Mouse (Mus musculus): ENCODE measurements around the gene Akr1c6.
A peak's percentile ranks its signal among the peaks of the same experiment; 100 is the strongest.
"Not testable (repeated sequence)": the region's sequence is repeated elsewhere in the genome, so short reads cannot be mapped to it uniquely, and the experiment has no call there.

Gene Akr1c6

DNA sequence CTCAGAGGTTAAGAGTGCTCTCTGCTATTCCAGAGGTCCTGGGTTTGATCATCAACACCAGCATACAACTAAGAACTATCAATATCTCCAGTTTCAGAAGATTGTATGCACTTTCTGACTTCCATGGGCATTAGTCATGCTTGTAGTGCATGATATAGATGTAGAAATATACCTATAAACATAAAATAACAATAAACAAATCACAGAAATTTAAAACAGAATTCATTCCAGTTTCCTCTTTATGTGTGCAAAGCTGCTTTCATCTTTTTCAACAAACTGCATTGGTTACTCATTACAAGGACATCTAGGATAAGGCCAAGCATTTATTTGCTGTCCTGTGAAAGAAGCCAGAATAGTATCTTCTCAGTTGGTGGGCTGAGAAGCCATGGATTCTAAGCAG, at the start of gene Akr1c6:
Gene Akr1c6 (plus strand): TSS at position 301 of the 400 bp plus-strand sequence.
- no peak for DNase-seq

DNA sequence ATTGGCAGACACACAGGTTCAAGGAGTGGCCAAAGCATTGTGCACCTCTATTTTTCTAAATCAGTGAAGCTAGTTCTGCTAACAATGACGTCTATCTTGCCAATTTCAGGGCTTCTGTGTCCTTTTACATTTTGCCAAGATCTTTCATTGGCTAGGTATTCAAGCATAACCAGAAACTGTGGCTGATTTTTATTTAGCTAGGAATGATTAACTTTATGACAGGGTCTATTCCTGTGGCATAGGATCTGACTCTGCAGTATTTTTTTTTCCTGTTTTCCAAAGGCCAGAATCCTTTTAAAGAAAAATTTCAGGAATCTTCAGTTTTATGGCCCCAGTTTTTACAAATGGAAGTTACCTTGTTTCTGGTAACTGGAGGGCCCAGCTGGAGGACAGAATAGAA, 49.2 kb upstream of the Akr1c6 start:
- no peak for DNase-seq

DNA sequence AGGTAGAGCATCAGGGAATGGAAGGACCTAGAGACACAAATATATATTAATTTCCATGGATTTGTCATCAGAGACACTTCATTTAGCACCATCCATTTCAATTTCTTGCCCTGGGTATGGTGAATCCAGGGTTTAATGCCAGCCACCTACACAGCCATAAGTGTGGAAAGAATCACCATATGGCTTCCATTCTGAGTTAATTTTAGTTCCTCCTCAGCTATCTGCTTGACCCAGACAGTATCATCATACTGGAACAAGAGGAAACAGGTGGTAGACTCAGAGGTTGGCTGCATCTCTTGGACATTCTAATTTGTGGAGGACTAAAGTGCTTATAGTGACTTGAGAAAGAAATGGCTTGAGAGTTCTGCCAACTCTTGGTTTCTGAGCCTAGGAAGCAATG, 48.6 kb upstream of the Akr1c6 start:
- DNase-seq, result no peak

DNA sequence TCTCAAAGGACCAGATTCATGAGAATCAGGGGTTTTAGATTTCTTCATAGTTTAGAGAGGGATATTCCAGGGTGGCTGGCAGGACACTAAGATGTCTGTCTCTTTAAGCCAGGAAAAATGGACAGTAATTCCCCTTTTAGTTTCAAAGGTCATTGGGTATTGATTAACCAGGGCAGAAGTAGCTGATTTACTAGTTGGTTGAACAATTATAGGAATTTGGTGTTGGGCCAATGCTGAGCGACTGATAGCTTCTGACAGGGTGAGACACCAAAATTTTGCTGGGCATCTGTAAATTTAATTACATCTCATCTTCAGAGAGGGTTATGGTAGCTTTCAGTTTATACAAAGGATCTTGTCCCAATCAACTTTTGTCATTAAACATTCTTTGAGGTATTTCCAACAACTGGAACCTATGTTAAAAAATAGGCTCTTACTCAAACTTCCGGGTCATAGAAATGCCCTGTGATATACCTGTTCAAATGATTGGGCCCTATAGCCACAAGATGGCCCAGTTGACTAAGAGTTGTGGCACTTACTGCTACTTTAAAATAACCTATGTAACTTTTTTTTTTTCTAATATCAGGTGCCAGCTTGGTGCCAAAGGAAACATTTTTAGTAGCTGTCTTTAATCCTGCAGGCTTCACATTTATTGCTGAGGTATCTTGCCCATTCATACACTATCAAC, 45.2 kb upstream of the Akr1c6 start:
- peak in 1 of 2 experiments; percentile 5 for DNase-seq

DNA sequence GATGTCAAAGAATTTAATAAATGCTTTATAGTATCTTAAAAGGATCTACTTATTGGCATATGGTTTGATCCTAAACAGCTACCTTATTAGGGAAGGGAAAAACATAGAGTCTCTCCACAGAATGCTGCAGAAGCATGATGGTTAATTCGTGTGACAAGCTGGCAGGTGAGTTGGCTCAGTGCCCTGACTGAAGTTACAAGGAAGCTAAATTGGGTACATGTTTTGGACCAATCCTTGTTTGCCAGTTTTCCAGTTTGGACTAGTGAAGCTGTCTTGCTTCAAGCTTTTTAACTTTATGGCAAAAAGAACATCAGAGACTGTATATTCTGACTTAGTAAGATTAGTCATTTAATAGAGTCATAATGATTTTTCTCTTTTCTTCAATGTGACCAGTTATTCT, 33.7 kb upstream of the Akr1c6 start:
- DNase-seq, result not testable (repeated sequence)

DNA sequence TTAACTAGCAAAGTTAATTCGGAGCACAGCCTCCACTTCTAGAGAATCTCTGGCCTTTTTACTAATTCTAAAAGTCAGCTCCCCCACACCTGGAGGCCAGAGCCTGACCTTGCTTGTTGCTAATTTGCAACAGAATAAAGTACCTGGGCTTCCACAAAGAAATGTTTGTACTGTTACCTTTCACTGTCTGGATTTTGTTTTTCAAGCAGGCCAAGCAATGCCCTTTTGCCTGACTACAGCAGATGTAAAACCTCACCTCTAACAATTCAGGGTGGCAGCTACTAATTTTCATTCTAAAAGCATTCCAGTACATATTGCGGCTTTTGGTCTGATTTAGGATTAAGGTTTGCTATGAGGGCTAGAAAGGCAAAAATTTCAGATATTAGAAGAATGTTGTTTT, 33.3 kb upstream of the Akr1c6 start:
- DNase-seq, result no peak

DNA sequence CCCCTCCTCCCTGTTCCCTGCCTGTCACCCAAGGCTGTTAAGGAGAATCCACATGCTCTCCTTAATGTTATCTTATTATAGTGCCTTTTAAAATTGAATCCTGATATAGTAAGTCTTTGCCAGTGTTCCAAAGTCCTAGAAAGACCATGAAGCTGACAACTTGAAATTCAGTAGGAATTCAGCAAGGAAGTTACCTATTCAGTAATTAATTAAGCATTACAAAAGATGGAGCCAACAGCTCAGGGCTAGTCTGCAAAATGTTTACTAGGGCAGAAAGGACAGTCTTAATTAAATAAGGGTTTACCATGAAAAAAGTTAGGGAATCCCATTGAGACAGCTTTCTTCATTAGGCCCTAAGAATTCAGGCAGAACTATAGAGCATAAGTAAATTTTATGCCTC, 31.9 kb upstream of the Akr1c6 start:
- DNase-seq, result no peak

DNA sequence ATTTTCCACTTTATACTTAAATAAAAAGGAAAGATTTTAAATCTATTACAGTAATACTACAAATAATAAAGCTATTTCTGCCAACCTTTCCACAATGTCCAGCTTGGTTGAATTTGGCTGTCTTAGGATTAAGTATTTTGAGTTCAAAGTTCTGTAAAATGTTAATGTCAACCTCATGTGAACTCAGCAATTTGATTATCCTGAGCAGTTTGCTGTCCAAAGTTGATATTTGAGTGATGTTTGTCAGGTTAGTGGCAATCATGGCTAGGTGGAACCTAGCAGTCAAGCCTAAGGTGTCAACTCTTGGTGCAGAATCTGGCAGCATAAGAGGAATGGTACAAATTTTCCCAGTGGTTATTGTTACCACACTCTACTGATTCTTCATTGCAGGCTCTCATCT, 29.4 kb upstream of the Akr1c6 start:
- no peak for DNase-seq

DNA sequence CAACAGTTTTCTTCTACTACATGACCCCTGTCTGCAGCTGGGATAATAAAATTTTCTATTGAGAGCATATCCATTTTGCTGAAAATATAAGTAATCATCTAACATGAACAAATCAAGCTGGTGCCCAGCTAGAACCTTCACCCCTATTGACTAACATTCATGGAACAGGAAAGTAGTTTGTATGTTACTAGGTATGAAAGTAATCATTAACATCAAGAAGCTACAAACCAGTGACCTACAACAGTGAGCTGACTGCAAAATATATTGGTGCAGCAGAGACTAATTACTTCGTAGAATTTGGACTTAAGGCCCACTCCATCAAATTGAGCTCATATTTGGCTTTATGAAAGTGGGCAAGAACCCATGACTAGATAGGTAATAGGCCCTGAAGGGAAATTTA, 27.3 kb upstream of the Akr1c6 start:
- DNase-seq, result no peak

DNA sequence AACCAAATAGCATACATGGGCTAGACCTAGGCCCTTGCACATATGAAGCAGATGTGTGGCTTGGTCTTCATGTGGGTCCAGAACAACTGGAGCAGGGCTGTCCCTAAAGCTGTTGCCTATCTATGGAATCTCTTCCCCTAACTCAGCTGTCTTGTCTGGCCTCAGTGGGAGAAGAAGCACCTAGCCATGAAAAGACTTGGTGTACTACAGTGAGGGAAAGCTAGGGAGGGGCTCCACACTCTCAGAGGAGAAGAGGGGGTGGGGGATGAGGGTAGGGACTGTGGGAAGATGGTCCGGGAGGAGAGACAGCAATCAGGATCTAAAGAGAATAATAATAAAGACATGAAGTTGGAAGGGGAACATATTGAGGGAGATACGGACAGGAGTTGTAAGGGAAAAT, 5.5 kb upstream of the Akr1c6 start:
- DNase-seq, result no peak

DNA sequence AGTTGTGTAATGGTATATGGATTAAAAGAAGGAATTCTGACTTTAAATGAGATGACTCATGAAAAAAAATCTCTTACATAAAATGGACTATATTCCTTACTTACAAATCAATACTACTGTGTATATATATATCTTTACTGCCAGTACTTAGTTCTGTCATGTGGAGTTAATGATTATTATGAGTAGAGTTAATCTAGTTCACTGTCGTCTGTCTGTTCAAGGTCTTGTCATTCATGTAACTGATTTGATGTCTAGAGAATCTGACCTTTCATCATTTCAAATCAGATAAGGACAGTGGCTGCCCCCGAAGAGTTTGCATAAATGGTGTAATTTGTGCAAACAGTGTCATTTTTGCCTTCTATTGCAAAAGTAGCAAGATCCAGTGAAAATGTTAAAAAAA, 5.1 kb upstream of the Akr1c6 start:
- DNase-seq, result no peak

DNA sequence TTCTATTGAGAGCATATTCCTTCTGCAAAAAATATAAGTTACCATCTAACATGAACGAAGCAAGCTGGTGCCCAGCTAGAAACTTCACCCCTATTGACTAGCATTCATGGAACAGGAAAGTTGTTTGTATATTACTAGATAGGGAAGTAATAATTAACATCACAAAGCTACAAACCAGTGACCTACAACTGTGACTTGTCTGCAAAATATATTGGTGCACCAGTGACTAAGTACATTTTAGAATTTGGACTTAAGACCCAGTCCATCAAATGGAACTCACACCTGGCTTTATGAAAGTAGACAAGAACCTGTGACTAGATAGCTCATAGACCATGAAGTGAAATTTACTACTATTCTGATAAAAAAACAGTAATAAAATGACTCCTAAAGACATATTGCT, 3.0 kb upstream of the Akr1c6 start:
- no peak for DNase-seq

DNA sequence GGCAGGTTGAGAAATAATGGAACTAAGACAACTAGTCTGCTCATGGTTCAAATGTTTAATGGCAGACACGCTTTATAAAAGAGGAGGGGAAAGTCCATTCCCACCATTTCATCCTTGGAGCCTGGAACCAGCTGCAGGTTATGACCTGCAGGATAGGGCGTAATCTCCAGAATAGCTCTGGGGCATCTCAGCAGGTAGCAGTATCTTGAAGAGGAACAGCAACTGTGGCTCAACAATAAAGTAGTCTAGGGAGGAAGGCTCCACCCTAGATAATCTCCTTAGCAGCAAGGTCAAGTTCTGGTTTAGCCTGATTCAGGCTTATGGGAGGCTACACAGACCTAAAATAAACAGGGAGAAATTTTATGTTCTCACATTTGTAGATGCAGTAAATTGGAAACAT, 31.5 kb downstream of the Akr1c6 start:
- DNase-seq, result no peak

DNA sequence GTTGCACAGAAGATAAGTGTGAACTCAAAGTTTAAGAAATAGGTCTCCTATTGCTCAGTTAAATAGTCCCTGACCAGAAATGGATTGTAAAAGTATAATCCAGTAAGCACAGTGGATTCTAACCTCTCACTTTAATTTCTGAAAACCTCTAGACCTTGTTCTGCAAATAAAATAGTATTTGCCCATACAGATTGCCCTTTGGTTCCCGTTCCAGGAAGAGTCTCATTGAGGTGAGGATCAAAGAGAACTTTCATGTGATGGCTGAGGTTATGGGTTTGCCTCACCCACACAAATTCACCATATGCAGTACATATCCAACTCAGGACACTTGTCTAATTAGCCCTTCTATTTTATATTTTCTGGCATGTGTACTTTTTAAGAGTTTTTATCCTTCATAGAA, 33.8 kb downstream of the Akr1c6 start:
- no peak for DNase-seq

All from kidney, postnatal 4 days (tissue).